Mouse (Mus musculus): Measurements from ENCODE around the gene Slc38a4.

Slc38a4 gene

GRCm38 (mm10) chr15:97054131-97054530 is 1.6 kb downstream of the Slc38a4 start:
- no peak for DNase-seq

- DNase-seq: no peak
These were observed 5.3 kb downstream of the Slc38a4 start for GRCm38 (mm10) chr15:97050436-97050835.

GRCm38 (mm10) chr15:97050011-97050410 is 5.7 kb downstream of the Slc38a4 start:
- DNase-seq: no peak

GRCm38 (mm10) chr15:97049281-97049841 is 6.4 kb downstream of the Slc38a4 start:
- no peak for DNase-seq

- no peak for DNase-seq
These were observed 7.5 kb downstream of the Slc38a4 start for GRCm38 (mm10) chr15:97048267-97048666.

GRCm38 (mm10) chr15:97043921-97044320 is 11.8 kb downstream of the Slc38a4 start:
- no peak for DNase-seq

- no peak for DNase-seq
These were observed 13.7 kb downstream of the Slc38a4 start for GRCm38 (mm10) chr15:97042001-97042491.

GRCm38 (mm10) chr15:97041182-97041581 is 14.6 kb downstream of the Slc38a4 start:
- no peak for DNase-seq

GRCm38 (mm10) chr15:97037710-97038109 is 18.0 kb downstream of the Slc38a4 start:
- DNase-seq: no peak

GRCm38 (mm10) chr15:97035892-97036291 is 19.9 kb downstream of the Slc38a4 start:
- DNase-seq: no peak

- DNase-seq: no peak
These were observed 22.2 kb downstream of the Slc38a4 start for GRCm38 (mm10) chr15:97033485-97033991.

- no peak for DNase-seq
These were observed 23.9 kb downstream of the Slc38a4 start for GRCm38 (mm10) chr15:97031886-97032285.

GRCm38 (mm10) chr15:97030984-97031492 is 24.7 kb downstream of the Slc38a4 start:
- DNase-seq: no peak

GRCm38 (mm10) chr15:97030136-97030535 is 25.6 kb downstream of the Slc38a4 start:
- no peak for DNase-seq

- DNase-seq: no peak
These were observed 26.5 kb downstream of the Slc38a4 start for GRCm38 (mm10) chr15:97029064-97029791.

GRCm38 (mm10) chr15:97028651-97029050 is 27.1 kb downstream of the Slc38a4 start:
- no peak for DNase-seq

- no peak for DNase-seq
These were observed 27.6 kb downstream of the Slc38a4 start for GRCm38 (mm10) chr15:97028046-97028634.

GRCm38 (mm10) chr15:97026670-97027069 is 29.1 kb downstream of the Slc38a4 start:
- DNase-seq: no peak

GRCm38 (mm10) chr15:97022764-97023163 is 33.0 kb downstream of the Slc38a4 start:
- DNase-seq: no peak

GRCm38 (mm10) chr15:97022213-97022612 is 33.5 kb downstream of the Slc38a4 start:
- no peak for DNase-seq

- DNase-seq: peak in 1 of 2 experiments; percentile 21
These were observed 35.5 kb downstream of the Slc38a4 start for GRCm38 (mm10) chr15:97020221-97020620.

- no peak for DNase-seq
These were observed 36.4 kb downstream of the Slc38a4 start for GRCm38 (mm10) chr15:97019323-97019722.

GRCm38 (mm10) chr15:97017195-97017594 is 38.6 kb downstream of the Slc38a4 start:
- DNase-seq: no peak
